Mouse (Mus musculus) Muller cell, postnatal 12 days (primary cell): Measurements from ENCODE around the gene Mob2.
A peak's percentile ranks its signal among the peaks of the same experiment; 100 is the strongest.

Experiments used
- DNase-seq: peaks from one replicate; pipeline ENCODE4 v3.0.0-alpha.2; 2015; ENCODE audit errors: inconsistent ontology term

Mob2 gene

GRCm38 (mm10) chr7:142079365-142079764 is 18.5 kb upstream of the Mob2 start:
- no peak for DNase-seq

GRCm38 (mm10) chr7:142077138-142077537 is 16.3 kb upstream of the Mob2 start:
- DNase-seq = no peak

GRCm38 (mm10) chr7:142074146-142074886 is 13.5 kb upstream of the Mob2 start:
- no peak for DNase-seq

- no peak for DNase-seq
Measured at GRCm38 (mm10) chr7:142071717-142072116, 10.9 kb upstream of the Mob2 start.

- no peak for DNase-seq
Measured at GRCm38 (mm10) chr7:142071212-142071578, 10.3 kb upstream of the Mob2 start.

GRCm38 (mm10) chr7:142070458-142071211 is 9.8 kb upstream of the Mob2 start:
- DNase-seq = peak; percentile 59

GRCm38 (mm10) chr7:142068429-142068828 is 7.6 kb upstream of the Mob2 start:
- no peak for DNase-seq

GRCm38 (mm10) chr7:142060185-142060930 is 507 bp downstream of the Mob2 start:
- DNase-seq = peak; percentile 40

- DNase-seq = no peak
Measured at GRCm38 (mm10) chr7:142059024-142059423, 1.8 kb downstream of the Mob2 start.

- no peak for DNase-seq
Measured at GRCm38 (mm10) chr7:142057121-142057520, 3.7 kb downstream of the Mob2 start.

GRCm38 (mm10) chr7:142056601-142057061 is 4.2 kb downstream of the Mob2 start:
- no peak for DNase-seq

GRCm38 (mm10) chr7:142055431-142055830 is 5.4 kb downstream of the Mob2 start:
- DNase-seq = no peak

GRCm38 (mm10) chr7:142050536-142050935 is 10.3 kb downstream of the Mob2 start:
- DNase-seq = peak; percentile 74

GRCm38 (mm10) chr7:142045932-142046331 is 14.9 kb downstream of the Mob2 start:
- no peak for DNase-seq

- DNase-seq = peak; percentile 87
Measured at GRCm38 (mm10) chr7:142045344-142045743, 15.5 kb downstream of the Mob2 start.

- no peak for DNase-seq
Measured at GRCm38 (mm10) chr7:142040756-142041155, 20.1 kb downstream of the Mob2 start.

GRCm38 (mm10) chr7:142037553-142038170 is 23.2 kb downstream of the Mob2 start:
- no peak for DNase-seq

- no peak for DNase-seq
Measured at GRCm38 (mm10) chr7:142035048-142035811, 25.6 kb downstream of the Mob2 start.

GRCm38 (mm10) chr7:142034198-142034597 is 26.7 kb downstream of the Mob2 start:
- no peak for DNase-seq

- DNase-seq = no peak
Measured at GRCm38 (mm10) chr7:142030073-142030472, 30.8 kb downstream of the Mob2 start.

GRCm38 (mm10) chr7:142025926-142026325 is 34.9 kb downstream of the Mob2 start:
- no peak for DNase-seq
